Mouse (Mus musculus): ENCODE measurements around the gene 1700013G24Rik. TPM values are rescaled to one million over a fixed set of nuclear protein-coding genes. Genes with fewer than 3 reads are reported as not detected.

The 1700013G24Rik gene
- polyA plus RNA-seq, 1 experiment from 2014 or later = not detected

DNA sequence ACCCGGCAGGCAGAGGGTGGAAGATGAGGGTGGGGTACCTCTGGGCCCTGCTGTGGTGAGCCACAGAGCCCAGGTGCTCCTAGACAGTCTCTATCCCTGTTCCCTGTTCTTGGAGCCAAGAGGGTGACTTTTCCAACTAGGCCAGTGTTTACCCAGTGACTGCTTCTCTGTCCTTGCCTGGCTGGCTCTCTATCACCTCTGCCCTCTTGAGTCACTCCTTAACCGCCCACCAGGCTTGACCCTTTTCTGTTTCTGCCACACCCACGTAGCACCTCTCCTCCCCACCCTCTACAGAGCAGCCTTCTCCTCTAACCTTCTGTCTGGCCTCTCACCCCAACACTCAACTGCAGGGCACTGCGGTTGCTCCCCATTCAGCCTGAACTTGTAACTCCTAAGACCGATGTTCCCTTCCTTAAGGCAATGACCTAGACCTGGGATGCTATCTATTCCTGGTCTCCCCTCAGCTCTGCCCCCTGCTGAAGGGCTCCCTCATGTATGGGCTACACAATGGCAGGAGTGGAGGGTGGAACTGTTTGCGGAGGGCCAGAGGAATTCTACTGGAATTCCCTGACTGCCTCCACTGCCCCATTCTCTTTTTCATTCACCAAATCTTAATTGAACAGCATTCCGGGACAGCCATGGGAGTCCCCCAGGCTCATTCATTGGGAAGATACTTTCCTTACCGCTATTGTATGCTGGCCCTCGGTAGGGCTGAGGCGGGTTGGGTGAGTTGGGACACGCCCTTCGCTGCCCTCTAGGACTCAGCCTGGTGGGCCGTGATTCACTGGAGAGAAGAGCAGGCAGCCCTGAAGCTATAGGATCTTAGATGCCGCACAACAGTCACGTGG is 17.0 kb downstream of the 1700013G24Rik start:
- no peak for ATAC-seq (replicated peaks; ENCODE audit: low FRiP score)
- no peak for DNase-seq (ENCODE audit: low spot score)
- no peaks in the 10 kb centered on the region for H3K36me3 ChIP-seq (ENCODE audit: control insufficient read depth, insufficient read depth, low read length)
- H3K4me3 ChIP-seq (ENCODE audit: low read depth, low read length) = peak overlapping the region; percentile 71
- peaks cover 37% of the 10 kb centered on the region for H3K4me1 ChIP-seq (replicated peaks; ENCODE audit: control insufficient read depth, insufficient read depth, low read length)
- H3K9me3 ChIP-seq (ENCODE audit: control insufficient read depth, low read length) = no peaks in the 10 kb centered on the region
- peak overlapping the region; percentile 91 for H3K4me2 ChIP-seq
- WGBS = 39% methylated on average over 15 of the region's 15 CpGs
- peak overlapping the region; percentile 56; the same call in 1 of the 2 replicates for H3K27ac ChIP-seq (ENCODE audit: low read depth, low read length)
- 0 out of 2 replicates have a peak, but pooled peaks cover 2% of the 10 kb centered on the region for H3K27me3 ChIP-seq (replicated peaks; ENCODE audit: control insufficient read depth, insufficient read depth, low read length)
- H3K9ac ChIP-seq (ENCODE audit: low read depth, low read length) = peak overlapping the region; percentile 72

DNA sequence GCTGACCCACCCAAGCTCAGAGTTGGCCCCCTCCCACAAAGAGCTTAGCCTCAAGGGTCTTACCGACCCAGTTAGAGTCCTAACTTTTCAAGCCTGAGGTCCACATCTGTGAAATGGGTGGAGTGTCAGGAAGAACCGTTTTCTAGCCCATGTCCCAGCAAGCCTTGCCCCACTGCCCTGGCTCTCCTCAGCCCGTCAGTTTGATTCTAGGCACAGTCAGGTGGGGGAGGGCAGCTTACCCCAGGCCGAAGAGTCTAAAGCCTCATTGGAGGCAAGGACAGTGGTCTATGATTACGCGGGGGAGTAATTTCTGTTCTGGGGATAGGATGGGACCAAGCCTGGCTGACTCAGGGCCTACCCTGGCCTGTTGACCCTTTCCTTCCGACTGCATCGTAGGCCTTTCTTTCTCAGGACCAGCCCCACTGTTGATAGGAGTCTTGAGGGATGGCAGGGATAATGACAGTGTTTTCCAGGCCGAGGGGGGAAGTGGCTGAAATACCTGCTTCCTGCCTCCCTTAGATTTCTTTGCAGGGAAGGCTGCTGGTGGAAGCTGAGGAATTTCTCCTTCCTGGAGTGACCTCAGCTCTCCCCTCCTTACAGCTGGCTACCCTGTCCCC is 17.7 kb downstream of the 1700013G24Rik start:
- WGBS = 50% methylated on average over 9 of the region's 9 CpGs
- no peak for ATAC-seq (replicated peaks; ENCODE audit: low FRiP score)
- Histone ChIP-seq H3K4me1 (replicated peaks; ENCODE audit: control insufficient read depth, insufficient read depth, low read length) (peaks cover 44% of the 10 kb centered on the region), H3K36me3 (ENCODE audit: control insufficient read depth, insufficient read depth, low read length) (no peaks in the 10 kb centered on the region), H3K27ac (ENCODE audit: low read depth, low read length) (peak overlapping the region; percentile 56; the same call in 1 of the 2 replicates), H3K27me3 (replicated peaks; ENCODE audit: control insufficient read depth, insufficient read depth, low read length) (0 out of 2 replicates have a peak, but pooled peaks cover 2% of the 10 kb centered on the region), H3K4me2 (peak overlapping the region; percentile 91), H3K9me3 (ENCODE audit: control insufficient read depth, low read length) (no peaks in the 10 kb centered on the region), H3K4me3 (ENCODE audit: low read depth, low read length) (peak overlapping the region; percentile 71), H3K9ac (ENCODE audit: low read depth, low read length) (no peak overlapping the region)
- no peak for DNase-seq (ENCODE audit: low spot score)

GRCm38 (mm10) chr4:137471326-137471725 is 18.2 kb downstream of the 1700013G24Rik start:
- Histone ChIP-seq H3K27ac (ENCODE audit: low read depth, low read length) (no peak overlapping the region), H3K36me3 (ENCODE audit: control insufficient read depth, insufficient read depth, low read length) (no peaks in the 10 kb centered on the region), H3K4me3 (ENCODE audit: low read depth, low read length) (no peak overlapping the region), H3K9ac (ENCODE audit: low read depth, low read length) (no peak overlapping the region), H3K27me3 (replicated peaks; ENCODE audit: control insufficient read depth, insufficient read depth, low read length) (0 out of 2 replicates have a peak, but pooled peaks cover 2% of the 10 kb centered on the region), H3K9me3 (ENCODE audit: control insufficient read depth, low read length) (no peaks in the 10 kb centered on the region), H3K4me1 (replicated peaks; ENCODE audit: control insufficient read depth, insufficient read depth, low read length) (peaks cover 50% of the 10 kb centered on the region), H3K4me2 (peak overlapping the region; percentile 28; the same call in 1 of the 2 replicates)
- DNase-seq (ENCODE audit: low spot score) (no peak), ATAC-seq (replicated peaks; ENCODE audit: low FRiP score) (no peak)
- 64% methylated on average over 8 of the region's 8 CpGs for WGBS

- no peak overlapping the region for H3K9ac ChIP-seq (ENCODE audit: low read depth, low read length)
Observed at GRCm38 (mm10) chr4:137473240-137473639, 20.2 kb downstream of the 1700013G24Rik start.

DNA sequence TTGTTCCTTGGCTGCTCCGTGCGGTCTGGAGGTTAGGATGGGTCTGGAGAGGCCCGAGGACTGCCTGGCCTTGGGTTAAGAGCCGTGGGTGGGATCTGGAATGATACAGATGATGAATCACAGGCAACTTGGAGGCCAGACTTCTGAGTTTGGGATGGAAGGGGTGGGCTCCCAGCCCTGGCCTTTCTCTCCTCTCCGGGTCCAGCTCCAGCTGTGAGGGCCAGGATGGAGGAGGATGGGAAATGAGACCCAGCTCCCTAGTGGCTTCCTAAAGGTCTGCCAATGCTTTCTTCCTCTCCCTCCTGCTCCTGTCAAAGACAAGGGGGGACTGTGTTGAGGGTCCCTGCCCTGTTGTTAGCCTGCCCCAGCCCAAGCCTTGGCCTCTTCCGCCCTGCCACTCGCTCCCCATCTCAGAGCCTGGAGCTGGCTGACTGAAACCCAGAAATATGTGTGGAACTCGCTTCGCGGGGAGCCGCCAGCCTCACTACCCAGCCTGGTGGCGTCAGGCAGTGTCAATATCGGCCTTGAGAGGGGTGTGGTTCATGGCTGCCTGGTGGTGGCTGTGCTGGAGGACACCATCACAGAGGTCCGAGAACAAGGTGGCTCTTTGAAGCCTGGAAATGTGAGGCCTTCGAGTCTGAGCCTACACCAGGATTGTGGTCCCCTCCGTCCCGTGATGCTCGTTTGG is 20.8 kb downstream of the 1700013G24Rik start:
- peaks cover 67% of the 10 kb centered on the region for H3K4me1 ChIP-seq (replicated peaks; ENCODE audit: control insufficient read depth, insufficient read depth, low read length)
- 0 out of 2 replicates have a peak overlapping the region, but pooled peaks have one; percentile 21 for H3K27ac ChIP-seq (ENCODE audit: low read depth, low read length)
- H3K27me3 ChIP-seq (replicated peaks; ENCODE audit: control insufficient read depth, insufficient read depth, low read length) = 0 out of 2 replicates have a peak, but pooled peaks cover 2% of the 10 kb centered on the region
- no peak for ATAC-seq (replicated peaks; ENCODE audit: low FRiP score)
- no peak overlapping the region for H3K4me3 ChIP-seq (ENCODE audit: low read depth, low read length)
- no peak overlapping the region for H3K9ac ChIP-seq (ENCODE audit: low read depth, low read length)
- 56% methylated on average over 18 of the region's 18 CpGs for WGBS
- DNase-seq (ENCODE audit: low spot score) = no peak
- no peak overlapping the region for H3K4me2 ChIP-seq
- H3K9me3 ChIP-seq (ENCODE audit: control insufficient read depth, low read length) = no peaks in the 10 kb centered on the region
- no peaks in the 10 kb centered on the region for H3K36me3 ChIP-seq (ENCODE audit: control insufficient read depth, insufficient read depth, low read length)

More at GRCm38 (mm10) chr4:137473240-137473639, 20.2 kb downstream of the 1700013G24Rik start:
- Histone ChIP-seq H3K27ac (ENCODE audit: low read depth, low read length) (no peak overlapping the region), H3K4me1 (replicated peaks; ENCODE audit: control insufficient read depth, insufficient read depth, low read length) (peaks cover 62% of the 10 kb centered on the region), H3K9me3 (ENCODE audit: control insufficient read depth, low read length) (no peaks in the 10 kb centered on the region), H3K4me2 (no peak overlapping the region), H3K27me3 (replicated peaks; ENCODE audit: control insufficient read depth, insufficient read depth, low read length) (0 out of 2 replicates have a peak, but pooled peaks cover 2% of the 10 kb centered on the region), H3K4me3 (ENCODE audit: low read depth, low read length) (no peak overlapping the region), H3K36me3 (ENCODE audit: control insufficient read depth, insufficient read depth, low read length) (no peaks in the 10 kb centered on the region)
- WGBS = 79% methylated on average over 8 of the region's 8 CpGs
- ATAC-seq (replicated peaks; ENCODE audit: low FRiP score) (no peak), DNase-seq (ENCODE audit: low spot score) (no peak)

- 86% methylated on average over 7 of the region's 7 CpGs for WGBS
- no peak for ATAC-seq (replicated peaks; ENCODE audit: low FRiP score)
- DNase-seq (ENCODE audit: low spot score) = no peak
- H3K27me3 ChIP-seq (replicated peaks; ENCODE audit: control insufficient read depth, insufficient read depth, low read length) = no peaks in the 10 kb centered on the region
- H3K9ac ChIP-seq (ENCODE audit: low read depth, low read length) = no peak overlapping the region
- H3K9me3 ChIP-seq (ENCODE audit: control insufficient read depth, low read length) = no peaks in the 10 kb centered on the region
- H3K4me3 ChIP-seq (ENCODE audit: low read depth, low read length) = no peak overlapping the region
- H3K36me3 ChIP-seq (ENCODE audit: control insufficient read depth, insufficient read depth, low read length) = no peaks in the 10 kb centered on the region
- no peak overlapping the region for H3K27ac ChIP-seq (ENCODE audit: low read depth, low read length)
- H3K4me2 ChIP-seq = no peak overlapping the region
- peaks cover 71% of the 10 kb centered on the region for H3K4me1 ChIP-seq (replicated peaks; ENCODE audit: control insufficient read depth, insufficient read depth, low read length)
Observed at GRCm38 (mm10) chr4:137474694-137475093, 21.6 kb downstream of the 1700013G24Rik start.

- H3K27ac ChIP-seq (ENCODE audit: low read depth, low read length) = no peak overlapping the region
- H3K4me2 ChIP-seq = peak overlapping the region; percentile 21
- WGBS = 59% methylated on average over 13 of the region's 13 CpGs
Observed at GRCm38 (mm10) chr4:137475271-137476050, 22.4 kb downstream of the 1700013G24Rik start.

More at GRCm38 (mm10) chr4:137475271-137476050, 22.4 kb downstream of the 1700013G24Rik start:
- peaks cover 71% of the 10 kb centered on the region for H3K4me1 ChIP-seq (replicated peaks; ENCODE audit: control insufficient read depth, insufficient read depth, low read length)
- no peak overlapping the region for H3K4me3 ChIP-seq (ENCODE audit: low read depth, low read length)
- DNase-seq (ENCODE audit: low spot score) (no peak), ATAC-seq (replicated peaks; ENCODE audit: low FRiP score) (no peak)
- H3K27me3 ChIP-seq (replicated peaks; ENCODE audit: control insufficient read depth, insufficient read depth, low read length) = no peaks in the 10 kb centered on the region
- H3K36me3 ChIP-seq (ENCODE audit: control insufficient read depth, insufficient read depth, low read length) = no peaks in the 10 kb centered on the region
- H3K9ac ChIP-seq (ENCODE audit: low read depth, low read length) = no peak overlapping the region
- H3K9me3 ChIP-seq (ENCODE audit: control insufficient read depth, low read length) = no peaks in the 10 kb centered on the region
